Mouse (Mus musculus): ENCODE results near the gene Krtap9-1. TPM values are rescaled to one million over a fixed set of nuclear protein-coding genes. Genes with fewer than 3 reads are reported as not detected.
"Not testable (repeated sequence)": the region's sequence is repeated elsewhere in the genome, so short reads cannot be mapped to it uniquely, and the experiment has no call there.

The Krtap9-1 gene
- polyA plus RNA-seq (2015; fragmentation: Nextera tagmentation; extraction: Ambion mirVana), result not detected in 2 replicates

DNA sequence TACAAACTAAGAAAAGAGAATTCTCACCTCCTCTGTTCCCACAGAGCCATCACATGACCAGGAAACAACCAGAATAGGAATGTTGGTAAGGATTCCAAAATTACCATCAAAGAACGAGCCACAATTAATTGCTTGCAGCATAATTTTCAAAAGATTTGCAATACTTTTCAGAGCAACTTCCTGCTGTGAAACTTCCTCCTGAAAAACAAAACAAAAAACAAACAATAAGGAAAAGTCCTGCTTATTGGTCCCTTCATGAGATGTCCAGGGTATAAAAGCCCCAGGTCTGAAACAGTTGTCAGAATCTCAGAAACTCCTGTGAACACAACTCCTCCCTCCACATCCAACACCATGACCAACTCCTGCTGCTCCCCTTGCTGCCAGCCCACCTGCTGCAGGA is at the start of gene Krtap9-1:
Gene Krtap9-1 (plus strand): TSS at position 301 of the 400 bp plus-strand sequence.
- not testable (repeated sequence) for H3K4me1 ChIP-seq (replicated peaks); H3K36me3 ChIP-seq; H3K27ac ChIP-seq; ATAC-seq (ENCODE audit: low FRiP score); H3K4me2 ChIP-seq; H3K9me3 ChIP-seq; H3K27me3 ChIP-seq; H3K9ac ChIP-seq; H3K4me3 ChIP-seq
- WGBS, result 82% methylated on average over 1 of the region's 1 CpGs

DNA sequence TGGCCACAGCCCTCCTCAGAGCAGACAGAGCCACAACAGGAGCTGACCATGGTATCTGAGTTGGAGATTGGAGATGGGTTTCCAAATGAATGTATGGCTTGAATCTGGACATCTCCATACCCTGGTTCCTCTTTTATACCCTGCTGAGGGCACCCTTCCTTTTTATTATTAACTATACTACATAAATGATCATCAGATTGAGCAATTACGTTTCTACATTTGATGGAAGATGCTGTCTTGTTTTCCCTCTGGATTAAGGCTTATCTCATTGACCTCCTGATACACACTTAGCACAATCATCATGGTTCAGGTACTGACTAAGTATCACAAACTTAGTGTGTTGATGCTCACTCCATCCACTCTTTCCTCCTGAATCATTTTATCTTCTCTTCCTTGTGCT is 35.2 kb upstream of the Krtap9-1 start, which contains the start of gene 2300003K06Rik:
Gene 2300003K06Rik (minus strand): TSS at position 101 of the 400 bp plus-strand sequence.
- ATAC-seq (ENCODE audit: low FRiP score), result no peak
- 79% methylated on average over 1 of the region's 1 CpGs for WGBS
- H3K9ac ChIP-seq, result no peak within 1 kb of the TSS

GRCm38 (mm10) chr11:99842185-99842584 is 31.0 kb upstream of the Krtap9-1 start:
- WGBS, result 87% methylated on average over 1 of the region's 1 CpGs
- H3K27ac ChIP-seq, result no peak overlapping the region
- H3K4me3 ChIP-seq, result no peak overlapping the region
- ATAC-seq (ENCODE audit: low FRiP score), result no peak
- H3K36me3 ChIP-seq, result no peaks in the 10 kb centered on the region
- no peaks in the 10 kb centered on the region for H3K27me3 ChIP-seq
- H3K4me1 ChIP-seq (replicated peaks), result no peaks in the 10 kb centered on the region
- no peak overlapping the region for H3K9ac ChIP-seq
- no peak overlapping the region for H3K4me2 ChIP-seq
- H3K9me3 ChIP-seq, result no peaks in the 10 kb centered on the region

More for the DNA sequence above, 35.2 kb upstream of the Krtap9-1 start, which contains the start of gene 2300003K06Rik:
- H3K27ac ChIP-seq, result no peak within 1 kb of the TSS
- no peaks in the 10 kb centered on the region for H3K36me3 ChIP-seq
- H3K4me2 ChIP-seq, result no peak within 1 kb of the TSS
- no peaks in the 10 kb centered on the region for H3K9me3 ChIP-seq
- H3K4me3 ChIP-seq, result no peak within 1 kb of the TSS
- no peaks in the 10 kb centered on the region for H3K27me3 ChIP-seq
- H3K4me1 ChIP-seq (replicated peaks), result no peaks in the 10 kb centered on the region

GRCm38 (mm10) chr11:99846746-99847145 is 26.4 kb upstream of the Krtap9-1 start:
- no peak for ATAC-seq (ENCODE audit: low FRiP score)
- Histone ChIP-seq H3K4me3 (no peak overlapping the region), H3K27ac (no peak overlapping the region), H3K9ac (no peak overlapping the region), H3K27me3 (no peaks in the 10 kb centered on the region), H3K4me2 (no peak overlapping the region), H3K9me3 (no peaks in the 10 kb centered on the region), H3K4me1 (replicated peaks) (no peaks in the 10 kb centered on the region), H3K36me3 (no peaks in the 10 kb centered on the region)
- WGBS, result 93% methylated on average over 2 of the region's 2 CpGs

DNA sequence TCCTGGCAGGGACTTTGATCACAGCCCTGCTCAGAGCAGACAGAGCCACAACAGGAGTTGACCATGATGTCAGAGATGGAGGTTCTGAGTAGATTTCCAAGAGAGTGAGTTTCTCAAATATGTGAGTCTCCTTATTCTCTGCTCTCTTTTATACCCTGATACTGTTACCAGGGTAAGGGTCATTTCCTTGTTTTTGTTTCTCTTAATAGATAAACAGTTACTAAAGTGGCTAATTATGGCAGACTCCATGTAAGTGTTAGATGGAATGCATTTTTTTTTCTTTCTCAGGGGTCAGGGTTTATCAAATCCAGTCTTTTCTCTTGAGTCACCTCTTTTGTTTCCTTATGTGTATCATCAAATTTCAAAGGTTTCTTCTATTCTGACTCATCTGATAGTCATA is 21.7 kb upstream of the Krtap9-1 start, which contains the start of gene Krtap4-16:
Gene Krtap4-16 (minus strand): TSS at position 101 of the 400 bp plus-strand sequence.
- no peaks in the 10 kb centered on the region for H3K36me3 ChIP-seq
- no peak within 1 kb of the TSS for H3K9ac ChIP-seq
- no peak within 1 kb of the TSS for H3K27ac ChIP-seq

DNA sequence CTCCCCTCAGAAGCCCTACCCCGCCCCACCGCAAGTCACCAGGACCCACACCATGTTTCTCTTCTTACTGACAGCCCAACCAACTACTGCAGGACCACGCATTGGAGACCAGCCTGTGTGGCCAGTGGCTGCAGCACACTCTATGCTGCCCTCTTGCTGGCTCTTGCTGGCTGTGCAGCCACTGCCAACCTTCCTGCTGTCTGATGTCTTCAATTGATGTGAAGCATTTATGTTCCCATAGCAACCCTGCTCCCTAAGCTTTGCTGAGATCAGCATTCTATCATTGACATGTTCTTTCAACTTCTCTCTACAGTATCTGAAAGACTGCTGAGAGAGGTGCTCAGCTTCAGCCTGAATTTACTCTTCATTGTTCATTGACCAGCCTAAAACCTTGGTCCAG is 19.1 kb upstream of the Krtap9-1 start:
- 66% methylated on average over 3 of the region's 3 CpGs for WGBS

More for the DNA sequence above, 21.7 kb upstream of the Krtap9-1 start, which contains the start of gene Krtap4-16:
- no peaks in the 10 kb centered on the region for H3K9me3 ChIP-seq
- no peak for ATAC-seq (ENCODE audit: low FRiP score)
- no peak within 1 kb of the TSS for H3K4me3 ChIP-seq
- no peaks in the 10 kb centered on the region for H3K4me1 ChIP-seq (replicated peaks)
- no peak within 1 kb of the TSS for H3K4me2 ChIP-seq
- no peaks in the 10 kb centered on the region for H3K27me3 ChIP-seq

DNA sequence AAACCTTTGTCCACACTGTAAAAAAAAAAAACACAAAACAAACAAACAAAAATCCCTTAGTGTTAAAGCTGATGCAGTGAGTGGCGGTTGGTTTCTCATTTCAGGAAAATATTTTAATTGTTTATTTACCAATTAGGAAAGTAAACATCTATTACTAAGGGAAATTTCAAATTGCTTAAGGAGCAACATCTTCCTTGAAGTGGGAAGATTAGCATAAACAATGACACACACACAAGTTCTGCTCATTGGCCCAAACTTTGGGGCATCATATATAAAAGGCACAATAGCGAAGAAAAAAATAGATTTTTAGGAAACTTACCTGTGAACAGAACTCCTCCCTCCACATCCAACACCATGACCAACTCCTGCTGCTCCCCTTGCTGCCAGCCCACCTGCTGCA is 15.6 kb upstream of the Krtap9-1 start, which contains the start of gene Gm11568:
Gene Gm11568 (plus strand): TSS at position 301 of the 400 bp plus-strand sequence.
- no peak within 1 kb of the TSS for H3K4me3 ChIP-seq
- no peaks in the 10 kb centered on the region for H3K4me1 ChIP-seq (replicated peaks)
- H3K27ac ChIP-seq, result no peak within 1 kb of the TSS
- no peak for ATAC-seq (ENCODE audit: low FRiP score)
- WGBS, result 88% methylated on average over 2 of the region's 2 CpGs
- H3K36me3 ChIP-seq, result no peaks in the 10 kb centered on the region
- H3K27me3 ChIP-seq, result no peaks in the 10 kb centered on the region
- no peak within 1 kb of the TSS for H3K9ac ChIP-seq
- no peaks in the 10 kb centered on the region for H3K9me3 ChIP-seq
- no peak within 1 kb of the TSS for H3K4me2 ChIP-seq

More for the DNA sequence above, 19.1 kb upstream of the Krtap9-1 start:
- no peak overlapping the region for H3K9ac ChIP-seq
- H3K4me2 ChIP-seq, result no peak overlapping the region
- no peaks in the 10 kb centered on the region for H3K9me3 ChIP-seq
- no peaks in the 10 kb centered on the region for H3K4me1 ChIP-seq (replicated peaks)
- H3K4me3 ChIP-seq, result no peak overlapping the region
- H3K36me3 ChIP-seq, result no peaks in the 10 kb centered on the region
- H3K27ac ChIP-seq, result no peak overlapping the region
- ATAC-seq (ENCODE audit: low FRiP score), result no peak
- H3K27me3 ChIP-seq, result no peaks in the 10 kb centered on the region

GRCm38 (mm10) chr11:99858761-99859160 is 14.4 kb upstream of the Krtap9-1 start:
- Histone ChIP-seq H3K9me3 (no peaks in the 10 kb centered on the region), H3K27me3 (no peaks in the 10 kb centered on the region), H3K4me1 (replicated peaks) (no peaks in the 10 kb centered on the region), H3K4me2 (no peak overlapping the region), H3K9ac (no peak overlapping the region), H3K36me3 (no peaks in the 10 kb centered on the region), H3K4me3 (no peak overlapping the region), H3K27ac (no peak overlapping the region)
- WGBS, result 88% methylated on average over 2 of the region's 2 CpGs
- ATAC-seq (ENCODE audit: low FRiP score), result no peak

- H3K4me3 ChIP-seq; H3K4me2 ChIP-seq; ATAC-seq (ENCODE audit: low FRiP score); H3K36me3 ChIP-seq; H3K27me3 ChIP-seq; H3K9me3 ChIP-seq; H3K9ac ChIP-seq; H3K4me1 ChIP-seq (replicated peaks); H3K27ac ChIP-seq: not testable (repeated sequence)
- 82% methylated on average over 1 of the region's 1 CpGs for WGBS
Observed at GRCm38 (mm10) chr11:99864176-99864575, 9.0 kb upstream of the Krtap9-1 start, which contains the start of gene Gm11559. Gene Gm11559, plus strand, starts transcription at chr11:99864476.

DNA sequence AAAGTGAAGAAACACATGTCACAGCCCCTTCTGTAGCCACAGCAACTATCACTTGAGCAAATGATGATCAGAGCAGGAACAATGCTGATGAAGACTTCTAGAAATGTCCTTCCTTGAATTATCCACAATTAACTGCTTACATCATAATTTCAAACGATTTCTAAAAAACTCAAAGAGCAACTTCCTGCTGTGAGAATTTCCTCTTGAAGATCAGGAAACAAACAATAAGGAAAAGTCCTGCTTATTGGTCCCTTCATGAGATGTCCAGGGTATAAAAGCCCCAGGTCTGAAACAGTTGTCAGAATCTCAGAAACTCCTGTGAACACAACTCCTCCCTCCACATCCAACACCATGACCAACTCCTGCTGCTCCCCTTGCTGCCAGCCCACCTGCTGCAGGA is 5.7 kb downstream of the Krtap9-1 start, which contains the start of gene Gm11567:
Gene Gm11567 (plus strand): TSS at position 301 of the 400 bp plus-strand sequence.
- not testable (repeated sequence) for H3K9me3 ChIP-seq; H3K36me3 ChIP-seq; H3K27me3 ChIP-seq; H3K4me3 ChIP-seq; H3K9ac ChIP-seq; H3K4me1 ChIP-seq (replicated peaks); ATAC-seq (ENCODE audit: low FRiP score); H3K4me2 ChIP-seq; H3K27ac ChIP-seq
- 74% methylated on average over 1 of the region's 1 CpGs for WGBS

- no peak within 1 kb of the TSS for H3K4me3 ChIP-seq
- no peaks in the 10 kb centered on the region for H3K36me3 ChIP-seq
- H3K9me3 ChIP-seq, result no peaks in the 10 kb centered on the region
- H3K4me1 ChIP-seq (replicated peaks), result no peaks in the 10 kb centered on the region
- ATAC-seq (ENCODE audit: low FRiP score), result no peak
- no peak within 1 kb of the TSS for H3K9ac ChIP-seq
- WGBS, result 90% methylated on average over 2 of the region's 2 CpGs
- H3K27me3 ChIP-seq, result no peaks in the 10 kb centered on the region
- no peak within 1 kb of the TSS for H3K4me2 ChIP-seq
- H3K27ac ChIP-seq, result no peak within 1 kb of the TSS
Observed at GRCm38 (mm10) chr11:99907620-99908019, 34.4 kb downstream of the Krtap9-1 start, which contains the start of gene Krtap31-1. Gene Krtap31-1, plus strand, starts transcription at chr11:99907920.

- no peaks in the 10 kb centered on the region for H3K4me1 ChIP-seq (replicated peaks)
- H3K36me3 ChIP-seq, result no peaks in the 10 kb centered on the region
- H3K4me3 ChIP-seq, result no peak within 1 kb of the TSS
- H3K4me2 ChIP-seq, result no peak within 1 kb of the TSS
- no peak within 1 kb of the TSS for H3K9ac ChIP-seq
- H3K9me3 ChIP-seq, result no peaks in the 10 kb centered on the region
- 94% methylated on average over 3 of the region's 3 CpGs for WGBS
- no peak for ATAC-seq (ENCODE audit: low FRiP score)
- H3K27ac ChIP-seq, result no peak within 1 kb of the TSS
- H3K27me3 ChIP-seq, result no peaks in the 10 kb centered on the region
Observed at GRCm38 (mm10) chr11:99914451-99914850, 41.3 kb downstream of the Krtap9-1 start, which contains the start of gene Gm11565. Gene Gm11565, plus strand, starts transcription at chr11:99914751.
